Mouse (Mus musculus): ENCODE results near the gene Aatf.

Gene Aatf

DNA sequence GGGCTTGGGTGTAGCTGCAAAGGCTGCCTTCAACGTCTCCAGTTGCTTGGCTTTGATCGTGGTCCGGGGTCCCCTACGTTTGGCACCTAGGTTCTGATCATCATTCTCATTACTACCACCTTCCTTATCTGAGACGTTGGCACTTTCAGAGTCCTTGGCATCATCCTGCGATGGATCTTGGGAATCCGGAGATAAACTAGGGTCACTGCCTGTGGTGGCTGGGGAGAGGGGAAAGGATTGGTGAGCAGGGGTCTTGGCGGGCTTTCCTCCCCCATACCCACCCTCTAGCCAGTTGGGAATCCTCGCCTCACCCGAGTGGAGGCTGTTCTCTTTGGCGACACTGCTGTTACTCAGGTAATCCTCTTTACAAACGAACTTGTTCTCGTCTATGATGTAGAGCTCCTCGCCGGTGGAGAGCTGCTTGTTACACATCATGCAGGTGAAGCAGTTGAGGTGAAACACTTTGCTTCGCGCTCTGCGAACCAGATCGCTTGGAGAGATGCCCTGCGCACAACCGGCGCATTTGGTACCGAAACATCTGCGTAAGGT, 8.5 kb upstream of the Aatf start:
- no peak for DNase-seq (ENCODE audit: low spot score)

DNA sequence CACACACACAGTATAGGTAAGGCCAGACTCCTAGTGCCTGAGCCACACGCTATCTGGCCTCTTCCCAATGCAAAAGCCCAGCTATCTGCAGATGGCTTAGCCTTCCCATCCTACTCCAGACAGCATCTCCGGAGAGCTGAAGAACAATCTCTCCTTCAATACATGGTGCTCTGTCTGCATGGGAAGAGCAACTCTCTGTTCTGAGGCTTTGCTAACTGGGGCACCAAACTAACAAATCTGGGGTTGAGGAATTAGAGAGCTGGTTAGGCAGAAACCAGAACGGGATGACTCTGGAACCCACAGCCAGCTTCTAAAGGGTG, 7.7 kb upstream of the Aatf start:
- no peak for DNase-seq (ENCODE audit: low spot score)

DNA sequence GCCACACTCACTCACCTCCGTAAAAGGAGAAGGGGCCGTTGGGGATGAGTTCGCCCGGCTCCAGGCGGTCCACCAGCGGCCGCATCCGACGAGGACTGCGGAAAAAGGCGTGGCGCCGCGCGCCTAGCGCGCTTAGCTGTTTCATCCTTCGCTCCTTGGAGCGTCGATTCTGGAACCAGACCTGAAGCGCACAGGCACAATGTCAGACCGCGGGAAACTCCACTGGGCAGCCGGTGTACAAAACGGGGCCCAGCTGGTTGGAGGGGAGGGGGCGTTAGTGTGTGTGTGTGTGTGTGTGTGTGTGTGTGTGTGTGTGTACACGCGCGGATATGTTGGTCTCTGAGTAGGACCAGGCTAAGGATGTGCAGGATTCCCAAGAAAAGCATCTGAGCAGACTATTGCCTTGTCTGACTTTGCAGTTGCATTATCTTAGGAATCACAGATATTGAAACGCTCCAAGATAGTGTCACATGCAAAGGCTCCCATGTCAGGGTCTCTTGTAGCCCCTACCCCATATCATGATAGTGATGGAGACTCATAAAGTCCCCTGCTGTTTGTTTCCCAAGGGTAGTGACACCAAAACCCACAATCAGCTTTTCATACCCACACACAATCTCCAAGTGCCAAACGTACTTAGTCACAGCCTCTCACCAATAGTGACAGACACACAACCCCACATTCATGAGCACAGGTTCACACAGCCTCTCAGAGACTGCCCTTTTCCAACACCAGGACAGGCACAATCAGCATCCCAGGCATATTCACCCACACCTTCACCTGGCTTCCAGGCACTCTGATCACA, 7.1 kb upstream of the Aatf start:
- no peak for DNase-seq (ENCODE audit: low spot score)

DNA sequence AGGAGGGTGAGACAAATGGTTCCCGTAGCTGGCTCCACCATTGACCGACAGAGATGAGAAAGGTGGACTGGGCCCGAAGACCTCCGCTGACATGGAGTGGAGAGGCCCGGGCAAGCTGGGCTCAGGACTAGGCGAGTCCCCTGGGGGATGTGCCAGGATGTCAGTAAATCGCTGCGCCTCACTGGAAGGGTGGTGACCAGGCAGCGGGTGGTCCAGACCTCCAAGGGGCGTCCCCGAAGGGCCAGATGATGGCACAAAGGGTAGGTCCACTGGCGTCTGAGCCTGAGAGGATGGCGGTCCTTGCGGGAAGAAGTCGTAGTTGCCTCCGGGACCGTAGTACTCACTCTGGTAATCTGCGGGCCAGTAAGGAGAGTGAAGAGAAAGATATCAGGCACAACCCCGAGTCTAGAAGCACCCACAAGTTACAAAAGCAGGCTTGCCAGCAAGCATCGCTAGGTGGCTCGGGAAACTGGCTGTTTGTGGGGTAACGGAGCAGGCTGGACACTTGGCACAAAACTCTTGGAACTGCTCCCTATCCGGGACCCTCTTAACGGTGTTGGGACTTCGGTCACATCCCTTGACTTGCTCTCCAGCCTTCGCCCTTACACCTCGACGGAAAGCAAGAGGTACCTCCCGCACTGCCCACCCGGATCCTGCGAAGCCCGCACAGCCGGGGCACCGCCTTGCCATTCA, 6.4 kb upstream of the Aatf start:
- DNase-seq (ENCODE audit: low spot score) = no peak

DNA sequence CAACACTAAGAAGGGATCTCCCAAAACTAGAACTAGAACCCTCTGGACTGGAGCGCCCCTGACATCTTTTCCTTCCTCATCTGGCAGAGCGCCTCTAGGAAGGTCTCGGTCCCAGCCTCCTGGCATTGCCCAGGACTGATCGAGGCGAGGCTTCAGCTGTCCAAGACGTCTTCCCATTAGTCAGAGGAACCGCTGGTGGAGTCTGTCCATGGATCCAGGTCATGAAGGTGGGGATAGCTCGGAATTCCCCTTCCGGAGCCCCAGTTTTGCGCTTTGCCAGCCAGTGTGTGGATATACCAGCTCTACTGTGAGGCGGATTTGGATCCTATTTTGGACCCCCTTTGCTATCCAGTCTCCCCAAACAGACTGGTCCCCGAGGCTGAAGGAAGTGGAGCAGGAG, 5.7 kb upstream of the Aatf start:
- DNase-seq (ENCODE audit: low spot score) = no peak

DNA sequence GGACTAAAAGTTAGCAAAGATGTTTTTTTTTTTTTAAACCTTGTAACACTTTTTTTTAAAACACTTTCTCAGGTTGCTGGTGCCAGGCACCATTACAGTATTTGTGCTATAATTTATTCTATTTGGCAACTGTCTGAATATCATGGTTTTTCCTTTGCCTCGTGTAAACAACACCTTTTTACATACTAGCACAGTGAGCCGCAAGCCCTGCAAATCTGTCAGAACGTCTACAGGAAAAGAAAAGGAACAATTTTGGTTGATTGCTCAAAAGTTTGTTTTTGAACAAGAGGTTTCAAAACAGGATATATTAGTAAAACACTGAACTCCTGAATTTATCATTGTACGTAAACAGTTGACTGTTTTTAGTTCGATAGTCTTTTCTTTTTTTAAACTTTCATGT, 4.9 kb upstream of the Aatf start:
- DNase-seq (ENCODE audit: low spot score) = no peak

DNA sequence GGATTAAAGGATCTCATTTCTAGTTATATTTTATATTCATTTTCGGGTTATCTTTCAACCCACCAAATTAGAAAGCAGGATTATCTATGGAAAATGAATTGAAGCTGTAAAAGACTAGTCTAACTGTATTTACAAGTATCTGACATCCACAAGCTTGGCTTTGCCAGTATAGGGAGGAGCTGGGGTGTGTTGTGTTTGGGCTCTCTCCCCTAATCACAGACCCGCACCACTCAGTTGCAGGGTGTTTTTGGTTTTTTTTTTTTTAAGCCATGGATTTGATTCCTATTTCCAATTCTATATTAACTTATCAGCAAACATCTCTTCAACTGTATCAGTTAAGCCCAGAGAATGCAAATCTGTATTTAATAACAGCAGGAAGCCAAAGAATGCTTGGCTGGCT, 4.1 kb upstream of the Aatf start:
- no peak for DNase-seq (ENCODE audit: low spot score)

DNA sequence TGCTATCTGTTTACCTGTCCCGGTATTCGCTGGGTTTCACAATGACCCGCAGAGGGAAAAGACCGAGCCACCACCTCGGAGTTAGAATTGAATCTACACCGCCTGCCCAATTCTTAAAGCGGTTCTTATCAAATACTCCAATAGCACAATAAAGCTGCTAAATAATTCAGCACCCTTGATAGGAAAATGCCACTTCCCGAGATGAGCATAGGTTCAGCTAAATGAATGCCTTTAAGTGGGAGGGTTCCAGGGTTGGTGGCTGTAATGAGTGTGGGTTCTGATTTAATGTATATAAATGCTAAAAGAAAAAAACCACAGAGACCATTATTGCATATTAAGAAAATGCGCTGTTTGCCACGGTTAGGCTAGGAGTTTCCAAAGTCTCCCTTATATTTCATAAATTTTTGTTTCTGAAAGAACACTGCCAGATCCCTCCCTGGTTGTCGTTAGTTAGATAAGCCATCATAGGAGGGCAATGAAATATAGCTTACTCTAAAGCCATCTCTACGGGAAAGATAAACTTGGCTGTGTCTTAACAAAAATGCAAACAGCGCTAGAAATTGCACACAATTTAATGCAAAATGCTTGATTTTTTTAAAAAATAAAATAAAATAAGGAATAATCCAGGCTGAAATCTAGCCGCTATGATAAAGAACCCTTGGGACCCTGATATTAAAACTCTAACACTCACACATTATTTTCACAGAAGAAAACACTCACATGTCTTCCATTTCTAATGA, 3.3 kb upstream of the Aatf start:
- no peak for DNase-seq (ENCODE audit: low spot score)

DNA sequence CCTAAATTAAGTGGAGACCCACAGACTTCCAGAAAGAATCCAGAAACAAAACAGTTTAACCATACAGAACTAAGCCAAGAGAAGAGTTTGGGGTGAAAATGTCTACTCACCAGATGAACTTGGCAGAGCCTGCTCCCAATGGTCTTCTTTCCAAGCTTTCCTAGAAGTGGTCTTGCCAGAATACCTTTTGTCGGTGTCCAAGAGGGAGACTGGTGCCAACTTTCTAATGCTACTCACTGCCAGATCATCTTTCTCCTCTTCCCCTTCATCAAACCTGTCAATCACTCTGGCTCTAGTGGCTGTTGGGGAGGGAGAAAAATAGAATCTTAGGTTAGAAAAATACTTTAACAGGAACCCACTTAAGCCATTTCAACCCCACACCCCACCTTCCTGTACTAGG, 1.3 kb downstream of the Aatf start:
- no peak for DNase-seq (ENCODE audit: low spot score)

DNA sequence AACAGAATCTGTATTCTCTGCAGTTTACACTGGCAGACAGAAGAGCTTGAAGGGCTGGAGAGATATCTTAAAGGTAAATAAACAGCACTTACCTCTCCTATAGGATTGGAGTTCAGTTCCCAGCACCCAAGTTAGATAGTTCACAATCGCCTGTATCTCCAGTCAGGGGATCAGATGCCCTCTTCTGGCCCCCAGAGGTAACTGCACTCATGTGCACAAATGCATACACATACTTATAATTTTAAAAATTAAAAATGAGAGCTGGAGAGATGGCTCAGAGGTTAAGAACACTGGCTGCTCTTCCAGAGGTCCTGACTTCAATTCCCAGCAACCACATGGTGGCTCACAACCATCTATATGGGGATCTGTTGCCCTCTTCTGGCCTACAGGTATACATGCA, 9.0 kb downstream of the Aatf start:
- DNase-seq (ENCODE audit: low spot score) = no peak

DNA sequence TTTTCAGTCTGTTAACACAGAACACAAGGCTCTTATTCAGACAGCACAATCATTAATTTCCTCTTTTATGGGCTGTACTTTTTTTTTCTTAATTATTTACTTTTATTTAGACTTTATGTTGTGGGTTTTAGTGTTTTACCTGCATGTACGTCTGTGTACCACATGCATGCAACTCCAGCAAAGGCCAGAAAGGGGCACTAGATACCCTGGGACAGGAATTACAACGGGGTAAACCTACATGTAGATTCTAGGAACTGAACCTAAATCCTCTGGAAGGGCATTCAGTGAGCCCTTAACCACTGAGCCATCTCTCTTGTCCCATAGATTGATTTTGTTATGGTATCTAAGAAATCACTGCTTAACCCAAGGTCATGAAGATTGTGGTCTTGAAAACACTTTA, 15.4 kb downstream of the Aatf start:
- no peak for DNase-seq (ENCODE audit: low spot score)

DNA sequence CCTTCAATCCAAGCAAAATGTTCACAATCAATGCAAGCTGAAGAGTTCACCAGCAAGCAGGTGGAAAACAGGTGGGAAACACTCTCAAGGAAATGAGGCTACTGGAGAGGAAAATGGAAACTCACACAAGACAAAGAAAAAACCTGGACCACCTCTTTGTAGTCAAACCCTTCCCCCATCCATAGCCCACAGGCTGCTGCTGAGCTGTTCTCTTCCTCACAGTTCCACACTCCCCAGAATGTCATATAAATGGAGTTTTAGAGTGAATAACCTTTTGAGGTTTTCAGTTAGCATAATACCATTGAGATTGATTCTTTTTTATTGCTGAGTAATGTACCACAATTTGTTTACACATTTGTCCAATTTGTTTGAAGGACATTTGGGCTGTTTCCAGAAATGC, 16.4 kb downstream of the Aatf start:
- DNase-seq (ENCODE audit: low spot score) = no peak

DNA sequence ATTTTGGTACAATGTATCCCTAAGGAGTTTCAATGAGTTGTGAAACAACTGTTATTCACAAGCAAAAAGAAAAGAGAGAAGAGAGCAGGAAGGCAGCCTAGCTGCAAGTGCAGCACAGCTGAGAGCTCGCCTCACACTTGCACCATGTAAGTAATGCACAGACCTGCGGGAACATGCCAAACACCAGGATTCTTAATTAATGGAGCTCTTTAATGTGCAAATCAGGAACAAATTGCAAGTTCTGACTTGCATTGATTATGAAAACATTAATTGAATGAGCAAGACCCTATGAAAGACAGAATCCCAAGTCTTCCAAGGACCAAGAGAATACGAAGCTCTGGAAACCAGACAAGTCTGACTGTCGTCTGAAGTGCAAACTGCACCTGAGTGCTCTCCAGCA, 17.5 kb downstream of the Aatf start:
- DNase-seq (ENCODE audit: low spot score) = no peak

DNA sequence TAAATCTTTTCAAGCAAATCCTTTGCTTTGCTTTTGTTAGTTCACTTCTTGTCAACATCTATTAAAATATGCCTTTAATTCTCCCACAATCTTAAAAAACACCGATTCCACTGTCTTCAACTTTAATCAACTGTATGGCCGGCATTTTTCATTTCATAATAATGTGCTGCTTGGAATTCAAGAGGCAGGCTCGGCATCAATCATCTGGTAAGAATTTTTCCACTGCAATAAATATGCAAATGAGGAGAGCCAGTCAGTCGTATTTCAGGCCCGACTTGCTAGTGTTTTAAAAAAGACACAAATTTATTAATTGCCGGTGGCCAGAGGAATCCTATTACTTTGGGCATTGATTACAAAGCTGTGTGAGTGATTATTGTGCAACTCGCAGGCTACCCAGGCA, 31.7 kb downstream of the Aatf start:
- no peak for DNase-seq (ENCODE audit: low spot score)

DNA sequence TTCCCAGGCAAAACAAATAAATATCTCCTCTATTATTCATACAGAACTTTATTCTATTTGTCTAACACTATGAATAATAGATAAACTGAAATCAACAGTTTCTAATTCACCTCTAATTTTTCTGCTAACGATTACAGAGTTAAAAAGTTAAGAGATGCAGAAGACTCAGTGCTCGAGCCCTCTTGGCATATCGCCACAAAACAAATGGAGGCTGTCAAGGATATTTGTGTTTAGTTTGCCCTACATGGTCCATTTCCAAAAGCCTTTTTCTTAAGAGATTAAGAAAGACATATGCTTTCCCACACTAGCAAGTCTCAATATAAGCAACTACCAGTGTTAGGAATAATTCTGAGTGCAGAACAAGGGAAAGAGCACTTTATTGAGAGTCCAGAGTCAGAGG, 32.9 kb downstream of the Aatf start:
- DNase-seq (ENCODE audit: low spot score) = no peak

DNA sequence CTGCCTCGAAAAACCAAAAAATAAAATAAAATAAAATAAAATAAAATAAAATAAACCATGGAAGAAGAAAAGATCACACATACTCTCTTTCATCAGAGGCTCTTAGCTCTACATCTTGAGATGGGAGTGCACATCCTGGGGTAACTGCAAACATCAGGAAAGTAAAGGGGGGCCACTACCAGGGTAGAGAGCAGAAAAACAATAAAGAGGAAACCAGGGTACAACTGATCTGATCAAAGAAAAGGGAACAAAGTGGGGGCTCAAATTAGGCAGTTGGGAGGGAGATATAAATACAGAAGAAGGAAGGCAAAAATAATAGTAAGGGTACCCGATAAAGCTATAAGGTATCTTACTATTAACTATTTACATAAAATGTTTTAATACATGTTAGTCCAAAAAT, 36.7 kb downstream of the Aatf start:
- DNase-seq (ENCODE audit: low spot score) = no peak

DNA sequence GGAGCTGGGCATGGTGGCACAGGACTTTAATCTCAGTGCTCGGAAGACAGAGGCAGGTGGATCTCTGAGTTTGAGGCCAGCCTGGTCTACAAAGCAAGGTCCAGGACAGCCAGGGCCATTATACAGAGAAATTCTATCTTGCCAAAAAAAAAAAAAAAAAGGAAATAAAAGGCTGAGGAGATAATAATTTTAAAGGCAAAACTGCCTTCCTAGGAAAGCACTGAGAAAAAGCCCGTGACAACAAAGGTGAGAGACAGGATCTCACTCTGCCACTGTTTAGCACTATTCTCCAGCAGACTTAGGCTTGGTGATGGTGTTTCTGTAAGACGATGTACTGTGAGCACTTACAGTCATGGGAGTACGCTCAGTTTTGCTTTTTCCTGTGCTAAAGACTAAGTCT, 37.3 kb downstream of the Aatf start:
- no peak for DNase-seq (ENCODE audit: low spot score)

DNA sequence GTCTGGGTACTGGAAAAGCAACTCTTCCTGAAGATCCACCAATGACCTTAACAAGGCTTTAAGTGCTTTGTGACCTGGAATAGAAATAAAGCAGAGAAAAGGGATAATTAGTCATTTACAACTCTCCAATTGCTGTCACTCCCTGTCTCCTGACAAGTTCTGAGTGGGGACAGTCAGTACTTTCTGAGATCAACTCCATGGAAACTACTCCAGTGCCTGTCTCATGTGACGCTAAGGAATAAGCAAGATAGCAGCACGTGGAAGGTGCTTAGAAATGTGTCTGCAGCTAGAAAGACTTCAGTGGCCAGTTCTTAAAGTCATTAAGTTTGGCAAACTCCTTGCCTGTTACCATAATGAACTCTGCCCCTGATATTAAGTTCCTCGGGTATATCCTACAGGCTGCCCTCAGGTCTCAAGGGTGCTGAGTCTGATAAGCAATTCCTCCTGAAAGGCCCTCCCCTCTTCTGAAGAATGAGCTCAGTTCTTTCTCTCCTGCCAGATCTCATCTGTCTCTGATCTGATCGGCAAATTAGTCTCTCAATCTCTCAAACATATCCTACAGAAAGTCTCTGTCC, 40.1 kb downstream of the Aatf start:
- DNase-seq (ENCODE audit: low spot score) = no peak

DNA sequence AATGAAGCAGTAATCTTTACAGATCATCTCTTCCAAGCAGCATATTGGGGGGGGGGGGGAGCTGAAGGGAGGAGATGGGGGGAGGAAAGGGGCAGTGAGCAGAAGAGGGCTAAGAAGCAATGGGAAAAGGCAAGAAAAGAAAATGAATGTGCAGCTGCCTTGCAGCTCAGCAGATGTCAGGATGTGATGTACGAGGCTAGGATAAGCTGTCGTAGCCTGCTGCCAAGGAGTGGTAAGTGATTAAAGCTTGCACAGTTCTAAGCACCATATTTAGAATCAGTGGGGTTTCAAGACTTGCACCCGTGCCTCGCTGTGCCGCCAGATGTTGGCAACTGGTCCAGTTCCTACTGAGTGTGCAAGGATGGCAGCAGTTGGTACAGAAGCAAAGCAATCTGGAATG, 48.8 kb downstream of the Aatf start:
- no peak for DNase-seq (ENCODE audit: low spot score)

DNA sequence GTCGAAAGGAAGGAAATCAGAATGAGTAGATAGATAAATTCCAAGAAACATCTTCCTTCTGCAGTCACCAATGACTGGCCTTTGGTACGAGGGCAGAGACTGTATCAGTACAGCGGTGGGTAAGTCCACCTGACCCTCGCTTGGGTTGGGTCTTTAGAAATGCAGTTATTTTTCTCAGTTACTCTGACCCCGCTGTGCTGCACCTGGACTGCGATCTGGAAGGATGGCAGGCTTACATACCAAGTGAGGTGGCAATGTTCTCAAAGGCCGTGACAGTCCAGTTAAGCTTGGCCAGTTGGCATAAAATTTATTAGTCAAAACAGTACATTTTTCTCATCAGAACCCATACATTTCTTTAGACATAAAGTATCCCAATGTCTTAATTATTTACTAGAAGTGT, 59.4 kb downstream of the Aatf start:
- DNase-seq (ENCODE audit: low spot score) = no peak

DNA sequence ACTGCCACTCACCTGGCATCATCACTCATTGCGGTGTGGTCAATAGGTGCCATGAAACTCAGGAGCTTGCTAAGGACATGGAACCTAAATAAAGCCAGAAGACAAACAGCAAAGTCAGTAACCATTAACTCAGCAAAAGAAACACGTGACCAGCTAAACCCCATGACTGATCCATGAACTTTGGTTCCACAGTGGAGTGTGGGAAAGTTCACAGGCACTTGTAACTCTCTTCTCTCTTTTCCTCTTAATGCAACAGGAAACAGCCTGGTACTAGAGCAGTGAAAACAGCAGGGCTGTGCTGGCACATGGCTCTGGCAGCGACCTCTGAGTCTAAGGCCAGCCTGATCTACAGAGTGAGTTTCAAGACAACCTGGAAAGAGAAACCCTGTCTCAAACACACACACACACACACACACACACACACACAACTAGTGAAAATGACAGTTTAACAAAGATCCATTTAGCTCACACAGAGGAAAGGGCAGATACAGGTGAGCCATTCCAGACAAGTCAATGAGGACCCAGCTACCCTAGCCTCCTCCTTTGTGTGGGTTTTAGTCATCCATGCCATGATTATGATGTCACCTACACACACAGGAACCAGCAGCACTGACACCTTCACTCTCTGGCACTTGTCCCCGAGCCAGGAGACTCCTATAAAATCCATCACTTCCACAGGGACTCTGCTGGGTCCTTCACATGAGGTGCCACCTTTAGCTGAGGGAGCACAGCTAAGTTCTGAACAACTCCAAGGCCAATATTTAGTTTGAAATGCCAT, 70.6 kb downstream of the Aatf start:
- no peak for DNase-seq (ENCODE audit: low spot score)

DNA sequence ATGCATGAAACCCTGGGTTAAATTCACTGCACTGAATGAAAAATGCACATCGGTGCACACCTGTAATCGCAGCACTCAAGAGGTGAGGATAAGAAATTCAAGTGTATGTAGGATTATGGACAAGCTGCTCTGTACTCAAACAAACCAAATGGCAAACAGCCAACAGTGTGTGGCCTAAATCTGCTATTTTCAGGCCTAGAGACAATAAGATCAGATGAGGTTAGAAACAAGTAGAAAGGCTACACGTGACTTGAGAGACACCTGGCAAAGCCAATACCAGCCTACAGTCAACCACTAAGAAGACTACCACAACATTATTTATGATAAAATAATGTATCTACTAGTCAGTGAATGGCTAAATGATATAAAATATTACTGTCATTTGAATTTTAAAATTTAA, 72.9 kb downstream of the Aatf start:
- no peak for DNase-seq (ENCODE audit: low spot score)
